Mouse (Mus musculus) hindbrain, postnatal 0 days (tissue): ENCODE data around the gene Gm6509. TPM values are rescaled to one million over a fixed set of nuclear protein-coding genes. Genes with fewer than 3 reads are reported as not detected.
"Not testable (repeated sequence)": the region's sequence is repeated elsewhere in the genome, so short reads cannot be mapped to it uniquely, and the experiment has no call there.

ENCODE experiments used
- ATAC-seq: fragments of 200-750 bp; cut with Nextera tagmentation; 2 replicates; pipeline ENCODE4 v1.8.0; 2017; ENCODE audit warnings: mild to moderate bottlenecking, moderate TSS enrichment, moderate library complexity
- DNase-seq: peaks from one replicate; pipeline ENCODE4 v3.0.0-alpha.2; 2015; ENCODE audit warnings: low spot score
- H3K27ac ChIP-seq: fragments of 300-500 bp; sonication (generic); 2 replicates; pipeline ENCODE4 v1.5.1; 2014; ENCODE audit warnings: mild to moderate bottlenecking
- H3K27me3 ChIP-seq: fragments of 300-500 bp; sonication (generic); 2 replicates; pipeline ENCODE4 v1.6.1; 2014; ENCODE audit warnings: low read length, mixed read lengths; ENCODE audit not compliant: insufficient read depth
- H3K36me3 ChIP-seq: fragments of 300-500 bp; sonication (generic); 2 replicates; pipeline ENCODE4 v1.6.1; 2014; ENCODE audit warnings: low read length, mixed read lengths; ENCODE audit not compliant: insufficient read depth
- H3K4me1 ChIP-seq: fragments of 300-500 bp; sonication (generic); 2 replicates; pipeline ENCODE4 v1.6.1; 2014; ENCODE audit warnings: antibody characterized with exemption, low read length, mixed read lengths; ENCODE audit not compliant: insufficient read depth
- H3K4me2 ChIP-seq: fragments of 300-500 bp; sonication (generic); 2 replicates; pipeline ENCODE4 v1.6.1; 2014; ENCODE audit warnings: low read depth, mild to moderate bottlenecking, low read length, moderate library complexity, mixed read lengths
- H3K4me3 ChIP-seq: fragments of 300-500 bp; sonication (generic); 2 replicates; pipeline ENCODE4 v1.5.1; 2014; ENCODE audit warnings: low read length
- H3K9ac ChIP-seq: fragments of 300-500 bp; sonication (generic); replicated peaks from 2 replicates; pipeline ENCODE4 v1.6.1; 2014; ENCODE audit warnings: mild to moderate bottlenecking, low read length, moderate library complexity, mixed read lengths
- H3K9me3 ChIP-seq: fragments of 300-500 bp; sonication (generic); 2 replicates; pipeline ENCODE4 v1.6.1; 2016; ENCODE audit warnings: low read length, mixed read lengths
- WGBS: fragments of 180-500 bp; shearing (Covaris S2); extraction: QIAGEN DNeasy Blood & Tissue Kit; methylation state at CpG from one replicate; pipeline ENCODE4 v1.1.7; 2014; 5-methylcytosine and 5-hydroxymethylcytosine counted together
- polyA plus RNA-seq: library from polyadenylated mRNA; unstranded; fragments of >200 nt; fragmentation: Nextera tagmentation; extraction: Ambion mirVana; gene quantifications from 2 replicates; pipeline ENCODE4 v1.2.1, GENCODE M21; 2015
- total RNA-seq: library from RNA; depleted of rRNA; stranded (reverse); fragments of >200 nt; gene quantifications from 2 replicates; pipeline ENCODE4 v1.2.3, GENCODE M21; 2014; rRNA removed

Gm6509 gene
- total RNA-seq (not detected in 2 replicates), polyA plus RNA-seq (not detected in 2 replicates)

- not testable (repeated sequence) for H3K27ac ChIP-seq, H3K9me3 ChIP-seq, H3K9ac ChIP-seq, H3K27me3 ChIP-seq, H3K4me3 ChIP-seq, ATAC-seq, H3K36me3 ChIP-seq, DNase-seq, H3K4me1 ChIP-seq, H3K4me2 ChIP-seq
- WGBS, result no CpG with 5 or more reads among the region's 2 CpGs
These were observed at the start of gene Gm6509 for GRCm38 (mm10) chr5:94623679-94624078. Gm6509 (plus strand) TSS chr5:94623979.

GRCm38 (mm10) chr5:94616242-94616641, 7.5 kb upstream of the Gm6509 start, which contains the start of gene Gm3147:
Gm3147 (minus strand) TSS chr5:94616342.
- not testable (repeated sequence) for ATAC-seq, H3K9me3 ChIP-seq, H3K36me3 ChIP-seq, H3K4me1 ChIP-seq, H3K9ac ChIP-seq, H3K4me2 ChIP-seq, H3K27ac ChIP-seq, H3K4me3 ChIP-seq, DNase-seq, H3K27me3 ChIP-seq
- no CpG with 5 or more reads among the region's 1 CpGs for WGBS

- WGBS, result no CpG with 5 or more reads among the region's 2 CpGs
These were observed 24.3 kb downstream of the Gm6509 start, which contains the start of gene Gm6205 for GRCm38 (mm10) chr5:94648082-94648481. Gm6205 (plus strand) TSS chr5:94648382.

More at GRCm38 (mm10) chr5:94648082-94648481, 24.3 kb downstream of the Gm6509 start, which contains the start of gene Gm6205:
- H3K36me3 ChIP-seq, H3K27ac ChIP-seq, H3K9me3 ChIP-seq, H3K27me3 ChIP-seq, H3K4me1 ChIP-seq, H3K4me2 ChIP-seq, DNase-seq, H3K9ac ChIP-seq, H3K4me3 ChIP-seq, ATAC-seq: not testable (repeated sequence)

Other genes with a start within 250 kb of the Gm6509 start
- not detected in 2 replicates for gene Gm7682, start 178.2 kb upstream of the Gm6509 start, total RNA-seq
- not detected in 2 replicates for gene Gm7682, start 178.2 kb upstream of the Gm6509 start, polyA plus RNA-seq
- gene Gm3139, start 97.7 kb upstream of the Gm6509 start, total RNA-seq, result not detected in 2 replicates
- not detected in 2 replicates for gene Gm3139, start 97.7 kb upstream of the Gm6509 start, polyA plus RNA-seq
- not detected in 2 replicates for gene Gm3147, start 7.6 kb upstream of the Gm6509 start, total RNA-seq
- not detected in 2 replicates for gene Gm3147, start 7.6 kb upstream of the Gm6509 start, polyA plus RNA-seq
- gene Gm6205, start 24.4 kb downstream of the Gm6509 start, total RNA-seq, result not detected in 2 replicates
- not detected in 2 replicates for gene Gm6205, start 24.4 kb downstream of the Gm6509 start, polyA plus RNA-seq
- gene Gm3183, start 241.5 kb downstream of the Gm6509 start, total RNA-seq, result not detected in 2 replicates
- not detected in 2 replicates for gene Gm3183, start 241.5 kb downstream of the Gm6509 start, polyA plus RNA-seq